In genomic region chrX:167380073-167380472, GRCm38 (mm10) we compare ENCODE assay signal across 27 mouse cellular contexts. TPM values are rescaled to one million over a fixed set of nuclear protein-coding genes. Genes with fewer than 3 reads are reported as not detected.
A peak's percentile ranks its signal among the peaks of the same experiment; 100 is the strongest.
DNase-seq lines count a peak whose midpoint lies in the region; ATAC-seq lines count a peak whose summit lies in the region.
"Had no signal": no experiment of that assay in that cellular context is flagged by ENCODE, and none has a peak within 500 bp of the region (broad histone marks: within the 10 kb centered on the region; RNA-seq: fewer than 3 reads in every experiment).

No protein-coding gene starts in this region.

- intact Hi-C loops in heart, postnatal 25 days (cut with DNase I), result no loop called here

- H3K4me2 ChIP-seq in heart, embryonic 16.5 days (ENCODE audit: low read depth, low read length), result peak overlapping the region; percentile 76
- no peak overlapping the region; the same call in 1 of the 2 replicates for H3K4me2 ChIP-seq in heart, embryonic 11.5 days
- H3K4me2 ChIP-seq: embryonic facial prominence, embryonic 15.5 days; hindbrain, embryonic 14.5 days; midbrain, embryonic 15.5 days had no signal

- no peak overlapping the region for H3K27ac ChIP-seq in heart, embryonic 16.5 days (ENCODE audit: low read length)
- H3K27ac ChIP-seq in heart, embryonic 11.5 days (ENCODE audit: low read depth, low read length), result no peak overlapping the region
- H3K27ac ChIP-seq: embryonic facial prominence, embryonic 10.5 days; embryonic facial prominence, embryonic 15.5 days; heart, embryonic 10.5 days; hindbrain, embryonic 14.5 days; macrophage; midbrain, embryonic 10.5 days; midbrain, embryonic 15.5 days had no signal

- 56% methylated on average over 4 of the region's 4 CpGs for WGBS in heart, embryonic 16.5 days
- WGBS in heart, embryonic 11.5 days (ENCODE audit: insufficient replicate concordance), result 47% methylated on average over 4 of the region's 4 CpGs

- ATAC-seq in heart, embryonic 16.5 days (replicated peaks; ENCODE audit: extremely low read depth, insufficient read depth, low FRiP score), result no peak
- ATAC-seq in heart, embryonic 11.5 days (replicated peaks; ENCODE audit: insufficient number of reproducible peaks, low FRiP score, low TSS enrichment), result no peak
- ATAC-seq: forebrain, embryonic 14.5 days; inflammation-experienced regulatory T-cells, adult 6 months; lung, postnatal 0 days; midbrain, embryonic 15.5 days had no signal

- H3K9me3 ChIP-seq in heart, embryonic 16.5 days (replicated peaks; ENCODE audit: control insufficient read depth, low read length), result no peaks in the 10 kb centered on the region
- no peaks in the 10 kb centered on the region for H3K9me3 ChIP-seq in heart, embryonic 11.5 days (replicated peaks; ENCODE audit: control insufficient read depth, low read length)
- H3K9me3 ChIP-seq: embryonic facial prominence, embryonic 10.5 days; embryonic facial prominence, embryonic 15.5 days; heart, embryonic 10.5 days; midbrain, embryonic 10.5 days; midbrain, embryonic 15.5 days had no signal

- DNase-seq in heart, adult 11 months, result peak; percentile 84
- DNase-seq in heart, postnatal 25 days (ENCODE audit: low spot score), result no peak
- DNase-seq in ES-CJ7 (ENCODE audit: low read depth, low spot score), result peak; percentile 57
- peak; percentile 11 for DNase-seq in induced T-regulatory cell, adult 2 months (ENCODE audit: low read depth)
- DNase-seq in urinary bladder, adult 2 months (ENCODE audit: low spot score), result no peak
- no peak for DNase-seq in gastrocnemius, postnatal 4 days (ENCODE audit: low spot score in 2 of 2)
- DNase-seq: adrenal gland, postnatal 10 days; cerebellum, adult 8-10 months; cerebellum, postnatal 25 days; gastrocnemius, postnatal 25 days; kidney, adult 11 months; kidney, postnatal 14 days; lung, adult 18-20 months; right cerebral cortex, postnatal 25 days; thymus, postnatal 25 days had no signal

- no peaks in the 10 kb centered on the region for H3K36me3 ChIP-seq in heart, embryonic 16.5 days (ENCODE audit: control insufficient read depth, insufficient read depth)
- no peaks in the 10 kb centered on the region for H3K36me3 ChIP-seq in heart, embryonic 11.5 days (ENCODE audit: control insufficient read depth, insufficient read depth, low read length)
- H3K36me3 ChIP-seq: embryonic facial prominence, embryonic 10.5 days; embryonic facial prominence, embryonic 15.5 days; heart, embryonic 10.5 days; midbrain, embryonic 10.5 days; midbrain, embryonic 15.5 days had no signal

- H3K27me3 ChIP-seq in heart, embryonic 16.5 days (ENCODE audit: control insufficient read depth, insufficient read depth, low read length), result no peaks in the 10 kb centered on the region
- no peaks in the 10 kb centered on the region for H3K27me3 ChIP-seq in heart, embryonic 11.5 days (ENCODE audit: control insufficient read depth, insufficient read depth, low read length)

- no peak overlapping the region for H3K4me3 ChIP-seq in heart, embryonic 16.5 days (ENCODE audit: low read length)
- no peak overlapping the region for H3K4me3 ChIP-seq in heart, embryonic 11.5 days (ENCODE audit: low read depth, low read length)
- H3K4me3 ChIP-seq: embryonic facial prominence, embryonic 10.5 days; embryonic facial prominence, embryonic 15.5 days; heart, embryonic 10.5 days; midbrain, embryonic 10.5 days; midbrain, embryonic 15.5 days had no signal

- H3K9ac ChIP-seq in heart, embryonic 16.5 days (ENCODE audit: low read length), result no peak overlapping the region
- no peak overlapping the region for H3K9ac ChIP-seq in heart, embryonic 11.5 days (ENCODE audit: low read depth, low read length)
- H3K9ac ChIP-seq: embryonic facial prominence, embryonic 15.5 days; hindbrain, embryonic 14.5 days; midbrain, embryonic 15.5 days had no signal

- no peaks in the 10 kb centered on the region for H3K4me1 ChIP-seq in heart, embryonic 16.5 days (ENCODE audit: control insufficient read depth, insufficient read depth, low read length)
- no peaks in the 10 kb centered on the region; the same call in 1 of the 2 replicates for H3K4me1 ChIP-seq in heart, embryonic 11.5 days (ENCODE audit: control insufficient read depth, insufficient read depth, low read length)
- H3K4me1 ChIP-seq: embryonic facial prominence, embryonic 10.5 days; embryonic facial prominence, embryonic 15.5 days; heart, embryonic 10.5 days; midbrain, embryonic 15.5 days had no signal

RNA-seq across cellular contexts. Expression of gene Prps2, which starts 2.5 kb away (rescaled TPM):
- 1 to 10 TPM; 9.5 to 9.9 TPM for total RNA-seq in heart, postnatal 25 days (2021)
- 42.8 and 53.0 TPM in 2 replicates for polyA plus RNA-seq in heart, embryonic 16.5 days (2015; fragmentation: Nextera tagmentation; extraction: Ambion mirVana)
- 30.0 and 33.4 TPM in 2 replicates for polyA plus RNA-seq in heart, embryonic 11.5 days (2014; fragmentation: Nextera tagmentation; extraction: Ambion mirVana)
- polyA plus RNA-seq in urinary bladder, adult 2 months (2012; rRNA removed), result 13.4 and 14.9 TPM in 2 replicates
- 1 to 10 TPM; 6.6 to 7.2 TPM for total RNA-seq in gastrocnemius, postnatal 4 days (2021)

RNA-seq across cellular contexts. Expression of gene Tlr7, which starts 49.7 kb away (rescaled TPM):
- 1 to 10 TPM; 1.7 to 1.8 TPM for total RNA-seq in heart, postnatal 25 days (2021)
- polyA plus RNA-seq in heart, embryonic 16.5 days (2015; fragmentation: Nextera tagmentation; extraction: Ambion mirVana), result 0.54 and 0.58 TPM in 2 replicates
- polyA plus RNA-seq in heart, embryonic 11.5 days (2014; fragmentation: Nextera tagmentation; extraction: Ambion mirVana), result 0.25 and 0.70 TPM in 2 replicates
- polyA plus RNA-seq in urinary bladder, adult 2 months (2012; rRNA removed), result 2.7 and 4.3 TPM in 2 replicates
- total RNA-seq in gastrocnemius, postnatal 4 days (2021), result 1 to 10 TPM; 1.9 to 2.9 TPM

Comparison
In these comparisons a context has a peak if more than half of its experiments do, and no peak if none do; other contexts are left out.
1. DNase-seq: peak in heart, adult 11 months (single experiment), ES-CJ7 (single experiment) and induced T-regulatory cell, adult 2 months (single experiment); none in heart, postnatal 25 days (single experiment), urinary bladder, adult 2 months (single experiment) and gastrocnemius, postnatal 4 days (0 of 2).